Mouse (Mus musculus) spleen, postnatal 14 days (tissue): ENCODE data around the gene Serpinc1.
"Not testable (repeated sequence)": the region's sequence is repeated elsewhere in the genome, so short reads cannot be mapped to it uniquely, and the experiment has no call there.

ENCODE experiments used
- DNase-seq, 2 experiments: peaks; one replicate each; pipeline ENCODE4 v3.0.0; 2021 to 2022; ENCODE audit warnings: low spot score in 2 of 2

The Serpinc1 gene

DNA sequence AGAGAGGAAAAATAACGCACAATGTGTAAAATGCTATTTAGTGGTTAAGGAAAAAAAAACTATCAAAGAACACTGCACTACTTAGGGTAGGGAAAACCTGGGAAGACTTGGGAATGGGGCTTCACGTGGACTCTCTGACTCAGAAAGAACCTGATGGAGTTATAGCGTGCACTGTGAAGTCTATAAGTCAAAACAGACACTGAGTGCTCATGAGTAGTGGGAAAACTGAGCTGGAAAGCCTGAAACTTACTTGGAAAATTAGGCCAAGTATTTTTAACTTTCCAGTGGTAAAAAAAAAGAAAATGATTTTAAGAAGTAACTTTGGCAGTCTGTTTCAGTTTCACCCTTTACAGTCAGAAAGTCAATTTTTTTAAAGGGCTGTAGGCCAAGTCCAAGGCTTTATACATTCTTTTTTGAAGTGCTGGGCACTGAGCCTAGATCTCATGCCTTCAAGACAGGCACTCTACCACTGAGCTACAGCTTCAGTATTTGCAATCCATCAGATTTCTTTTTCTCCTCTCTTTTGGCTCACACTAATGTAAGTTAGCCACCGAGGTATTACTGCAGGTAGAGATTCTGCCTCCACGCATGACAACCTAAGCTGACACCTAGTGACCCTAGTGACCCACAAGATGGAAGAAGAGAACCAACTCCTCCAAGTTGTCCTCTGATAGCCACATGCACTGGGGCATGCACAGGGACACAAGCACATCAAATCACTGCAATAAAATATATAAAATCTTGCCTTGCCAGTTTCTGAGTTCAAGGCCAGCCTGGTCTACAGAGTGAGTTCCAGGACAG is 47.2 kb downstream of the Serpinc1 start:
- DNase-seq = no peak

GRCm38 (mm10) chr1:161027196-161027595 is 48.8 kb downstream of the Serpinc1 start:
- no peak for DNase-seq

DNA sequence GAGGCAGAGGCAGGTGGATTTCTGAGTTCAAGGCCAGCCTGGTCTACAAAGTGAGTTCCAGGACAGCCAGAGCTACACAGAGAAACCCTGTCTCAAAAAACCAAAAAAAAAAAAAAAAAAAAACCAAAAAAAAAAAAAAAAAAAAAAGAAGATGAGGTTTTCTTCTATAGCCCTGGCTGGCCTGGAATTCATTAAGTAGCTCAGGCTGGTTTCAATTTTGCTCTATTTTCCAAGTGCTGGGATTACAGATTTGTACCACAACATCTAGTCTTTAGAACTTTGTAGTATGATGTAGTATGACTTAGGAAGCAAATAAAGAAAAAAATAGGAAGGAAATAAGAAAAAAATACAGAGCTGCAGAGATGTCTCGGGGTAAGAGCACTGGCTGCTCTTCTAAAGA is 50.0 kb downstream of the Serpinc1 start:
- not testable (repeated sequence) for DNase-seq

DNA sequence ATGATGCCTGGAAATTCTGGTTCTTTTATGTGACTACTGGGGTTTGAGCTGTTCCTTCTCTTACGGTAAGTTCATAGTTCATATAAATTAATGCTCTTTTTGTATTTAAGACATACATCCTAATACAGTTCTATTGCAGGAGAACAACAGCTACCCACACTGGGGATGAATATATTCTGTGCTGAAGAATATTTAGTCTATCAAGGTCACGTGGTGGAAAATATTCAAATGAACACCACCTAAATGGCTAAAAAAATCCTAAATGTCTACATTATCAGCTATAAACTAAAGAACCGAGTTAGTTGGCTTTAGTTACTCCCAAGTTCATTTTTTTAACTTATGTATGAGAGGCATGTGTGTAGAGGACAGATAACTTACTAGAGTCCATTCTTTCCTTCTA is 51.7 kb downstream of the Serpinc1 start:
- DNase-seq = no peak

GRCm38 (mm10) chr1:161031881-161032280 is 53.5 kb downstream of the Serpinc1 start:
- no peak for DNase-seq

DNA sequence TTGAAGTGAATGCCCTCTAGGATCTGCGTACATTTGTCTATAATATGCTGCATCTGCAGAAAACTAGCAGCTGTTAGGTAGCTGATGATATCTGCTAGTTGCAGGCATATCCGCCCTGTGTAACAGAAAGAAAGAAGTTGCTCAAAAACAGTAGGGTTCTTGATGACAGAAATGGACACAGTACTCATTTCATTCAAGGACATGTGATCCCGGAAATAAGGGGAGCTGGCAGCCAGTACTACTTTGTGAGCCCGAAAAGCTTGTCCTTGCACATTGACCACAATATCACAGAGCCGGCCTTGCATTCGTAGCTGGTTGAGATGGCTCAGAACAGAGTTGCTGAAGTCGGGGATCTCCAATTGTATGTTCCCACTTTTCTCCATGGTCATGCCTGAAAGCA is 54.0 kb downstream of the Serpinc1 start:
- DNase-seq = no peak

DNA sequence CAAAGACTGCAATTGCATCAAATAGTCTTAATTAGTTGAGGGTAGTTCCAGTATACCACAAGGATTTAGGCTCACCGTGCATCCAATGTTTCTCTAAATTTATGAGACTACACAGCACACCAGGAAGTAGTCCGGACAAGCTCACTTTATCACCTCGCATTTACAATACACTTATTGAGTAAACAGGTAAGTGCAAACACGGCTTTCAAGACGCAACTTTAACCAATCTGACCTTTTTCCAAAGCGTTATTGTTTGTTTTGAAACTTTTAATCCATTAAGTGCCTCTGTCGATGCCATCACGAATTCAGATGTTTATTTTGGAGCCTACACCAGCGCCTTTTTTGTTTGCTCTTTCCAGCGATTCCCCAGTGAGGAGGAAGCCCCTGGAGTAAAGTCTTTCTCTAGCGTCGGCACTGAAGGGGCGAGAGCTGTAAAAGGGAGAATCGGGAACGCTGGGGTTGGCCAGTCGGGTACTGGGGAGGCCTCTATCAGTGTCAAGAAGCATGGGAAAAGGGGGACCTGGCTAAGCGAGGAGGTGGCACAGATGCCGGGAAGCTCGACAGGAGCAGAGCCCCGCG is 55.6 kb downstream of the Serpinc1 start:
- DNase-seq = no peak

- DNase-seq = peak; percentile 98
Measured at GRCm38 (mm10) chr1:161034435-161035280, 56.3 kb downstream of the Serpinc1 start, which contains the start of gene Zbtb37. Zbtb37 (minus strand) TSS chr1:161034849.

GRCm38 (mm10) chr1:161035281-161035785 is 56.9 kb downstream of the Serpinc1 start:
- DNase-seq = peak in 1 of 2 experiments; percentile 45

GRCm38 (mm10) chr1:161035786-161036404 is 57.5 kb downstream of the Serpinc1 start:
- DNase-seq = no peak

DNA sequence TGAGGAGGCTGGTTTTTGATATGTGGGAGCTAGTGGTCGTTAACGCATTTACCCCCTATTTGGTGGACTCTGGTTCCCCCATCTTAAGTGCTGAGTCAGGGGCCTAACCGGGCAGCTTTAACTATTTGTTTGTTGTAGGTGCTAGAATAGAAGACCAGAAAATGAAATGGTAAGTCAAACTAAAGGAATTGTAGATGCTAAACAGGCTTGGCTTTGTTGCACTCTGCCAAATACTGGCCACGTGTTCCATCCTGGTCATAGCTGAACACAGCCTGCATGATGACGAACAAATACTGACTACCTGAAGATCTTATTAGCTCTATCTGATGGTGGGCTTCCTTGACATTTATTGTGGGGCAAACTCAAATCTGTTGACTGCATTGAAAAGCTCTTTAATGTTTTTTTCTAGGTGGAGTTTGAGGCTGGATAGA is 58.0 kb downstream of the Serpinc1 start:
- DNase-seq = no peak

DNA sequence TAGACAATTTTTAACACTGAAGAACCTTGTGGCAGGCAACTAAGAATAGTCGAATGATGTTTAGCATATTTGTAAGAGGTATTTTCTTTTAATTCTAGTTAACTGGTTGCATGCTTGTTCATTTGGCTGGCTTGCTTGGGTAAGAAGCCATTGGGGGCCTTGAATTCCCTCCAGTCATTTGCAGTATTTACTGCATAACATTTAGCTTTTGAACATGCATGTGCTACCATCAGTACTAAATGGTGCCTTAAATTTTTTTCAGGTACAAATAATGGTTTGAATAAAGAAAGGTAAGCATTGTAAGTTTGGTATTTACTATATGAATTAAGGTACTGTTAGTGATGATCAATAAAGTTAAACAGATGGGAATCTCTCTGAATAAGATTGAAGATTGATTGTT is 58.6 kb downstream of the Serpinc1 start:
- no peak for DNase-seq

DNA sequence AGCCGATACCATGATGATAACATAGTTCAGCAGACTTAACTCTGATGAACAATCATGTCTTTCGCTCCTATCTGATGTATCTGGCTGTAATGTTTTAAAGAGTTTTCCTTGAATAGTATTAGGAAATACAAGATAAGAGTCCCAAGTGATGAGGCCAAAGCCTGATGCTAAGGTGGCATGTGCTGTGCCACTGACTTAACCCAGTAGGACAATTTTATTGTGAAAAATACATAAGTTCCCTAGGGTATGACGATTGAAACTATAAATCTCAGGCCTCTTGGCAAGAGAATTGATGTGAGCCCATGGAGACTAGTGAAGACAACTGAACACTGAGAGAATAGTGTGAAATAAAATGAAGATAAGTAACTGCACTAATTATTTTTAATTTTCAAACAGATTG is 59.2 kb downstream of the Serpinc1 start:
- no peak for DNase-seq

DNA sequence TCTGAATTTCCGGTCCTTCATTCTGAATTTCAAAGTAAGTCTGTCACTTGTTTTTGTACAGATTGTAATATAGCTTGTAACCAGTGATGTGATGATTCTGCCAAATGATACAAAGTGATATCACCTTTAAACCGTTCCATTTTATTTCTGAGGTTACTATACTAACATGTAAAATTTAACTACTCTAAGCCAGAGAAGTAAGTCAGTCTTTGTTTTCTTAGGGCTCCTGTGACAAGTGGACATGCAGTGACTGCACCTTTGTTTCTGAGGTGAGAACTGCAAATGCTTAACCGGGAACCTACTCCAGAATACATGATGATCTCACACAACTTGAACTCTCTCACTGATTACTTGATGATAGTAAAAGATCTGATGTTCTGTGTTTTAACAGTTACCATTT is 59.6 kb downstream of the Serpinc1 start:
- no peak for DNase-seq

GRCm38 (mm10) chr1:161038968-161039721 is 60.8 kb downstream of the Serpinc1 start:
- no peak for DNase-seq

GRCm38 (mm10) chr1:161039741-161040425 is 61.5 kb downstream of the Serpinc1 start:
- DNase-seq = no peak

- no peak for DNase-seq
Measured at GRCm38 (mm10) chr1:161040426-161040770, 62.0 kb downstream of the Serpinc1 start.

- DNase-seq = no peak
Measured at GRCm38 (mm10) chr1:161040855-161041254, 62.5 kb downstream of the Serpinc1 start.

DNA sequence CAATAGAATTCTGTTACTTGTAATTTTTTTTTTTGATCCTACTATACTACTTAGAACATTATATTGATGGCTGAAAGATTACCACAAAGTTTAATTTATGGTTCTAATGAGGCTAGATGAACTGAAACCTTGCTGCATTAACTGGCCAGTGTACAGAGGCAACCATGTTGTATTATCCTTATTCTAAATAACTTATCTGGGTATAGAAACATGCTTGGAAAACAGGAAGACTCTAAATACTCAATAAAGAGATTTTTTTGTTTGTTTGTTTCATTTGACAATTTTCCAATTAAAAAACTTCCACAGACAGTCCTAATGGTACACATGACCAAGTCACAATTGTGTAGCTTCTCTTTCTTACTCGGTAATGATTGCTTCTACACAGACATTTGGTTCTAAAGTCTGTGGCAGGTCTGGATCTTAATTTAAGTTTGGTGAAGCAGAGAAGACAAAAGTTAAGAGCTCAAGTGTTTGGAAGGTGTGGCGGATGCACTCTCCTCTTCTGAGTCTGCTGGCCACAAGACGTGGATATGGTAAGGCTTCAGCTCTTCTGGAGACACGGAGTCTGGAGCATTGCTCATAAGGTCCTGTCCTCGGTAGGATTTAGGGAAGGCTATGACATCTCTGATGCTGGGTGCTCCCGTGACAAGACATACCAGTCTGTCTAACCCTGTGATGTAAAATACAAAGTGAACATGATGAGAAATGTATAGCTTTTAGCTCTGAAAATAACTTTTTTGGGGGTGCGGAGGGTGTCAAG is 63.1 kb downstream of the Serpinc1 start:
- DNase-seq = no peak

GRCm38 (mm10) chr1:161046972-161047371 is 68.6 kb downstream of the Serpinc1 start:
- DNase-seq = no peak
